Mouse (Mus musculus): ENCODE measurements around the gene Acot4.

- TF ChIP-seq CTCF (IDR thresholded peaks at IDR 0.05; ENCODE audit: borderline replicate concordance, control insufficient read depth, extremely low read depth, insufficient read depth, low read length, poor library complexity), result no peak
- TF ChIP-seq POLR2A (IDR thresholded peaks at IDR 0.05; ENCODE audit: control insufficient read depth, extremely low read depth, insufficient read depth, low read length, poor library complexity), result no peak
These were observed 48.8 kb upstream of the Acot4 start for GRCm38 (mm10) chr12:83989378-83989777.
